Mouse (Mus musculus): Measurements from ENCODE around the gene Tubgcp6. TPM values are rescaled to one million over a fixed set of nuclear protein-coding genes. Genes with fewer than 3 reads are reported as not detected.

Tubgcp6 gene
- polyA plus RNA-seq (2015; fragmentation: Nextera tagmentation; extraction: Ambion mirVana): 16.6 and 16.9 TPM in 2 replicates

DNA sequence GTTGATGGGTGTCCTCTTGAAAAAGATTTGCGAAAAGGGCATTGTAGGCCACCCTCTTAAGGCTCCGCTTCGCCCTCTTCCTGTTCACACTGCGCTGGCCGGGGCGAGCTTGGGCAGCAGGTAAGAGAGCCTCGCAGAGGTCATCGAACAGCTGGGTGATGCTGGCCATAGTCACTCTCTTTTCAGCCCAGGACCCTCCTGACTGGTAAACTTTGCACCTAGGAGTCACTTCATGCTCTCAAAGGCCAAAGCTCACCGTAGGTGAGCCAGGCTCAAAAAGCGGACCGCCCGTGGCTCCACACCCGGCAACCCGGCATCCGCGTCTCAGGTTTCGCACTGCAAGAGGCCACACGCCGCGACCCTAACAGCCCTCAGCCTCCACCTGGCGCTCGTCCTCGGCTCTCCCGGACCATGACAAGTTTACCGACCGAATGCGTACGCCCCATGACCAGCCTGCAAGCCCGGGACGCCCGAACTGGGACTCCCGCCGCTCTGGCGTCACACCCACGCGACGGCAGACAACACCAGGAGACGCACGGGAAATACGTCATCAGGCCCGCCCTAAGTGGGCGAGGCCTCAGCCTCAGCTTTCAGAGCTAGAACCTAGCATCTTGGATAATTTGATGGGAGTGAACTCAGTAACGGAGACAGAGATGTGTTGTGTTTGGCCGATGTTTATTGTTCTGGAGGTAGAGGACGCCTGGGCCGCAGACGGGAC lies at the start of gene Tubgcp6:
Gene Tubgcp6, minus strand, starts transcription at position 464 of the 718 bp plus-strand sequence.
- Histone ChIP-seq H3K9ac (peak within 1 kb of the TSS; percentile 74), H3K4me2 (peak within 1 kb of the TSS; percentile 93), H3K27me3 (no peaks in the 10 kb centered on the region), H3K4me1 (replicated peaks) (peaks cover 50% of the 10 kb centered on the region), H3K27ac (replicated peaks) (peak within 1 kb of the TSS; percentile 92), H3K9me3 (no peaks in the 10 kb centered on the region), H3K36me3 (0 out of 2 replicates have a peak, but pooled peaks cover 3% of the 10 kb centered on the region), H3K4me3 (peak within 1 kb of the TSS; percentile 91)
- ATAC-seq (ENCODE audit: low FRiP score, low read depth): peak; percentile 80
- under 1% methylated on average over 47 of the region's 47 CpGs for WGBS

DNA sequence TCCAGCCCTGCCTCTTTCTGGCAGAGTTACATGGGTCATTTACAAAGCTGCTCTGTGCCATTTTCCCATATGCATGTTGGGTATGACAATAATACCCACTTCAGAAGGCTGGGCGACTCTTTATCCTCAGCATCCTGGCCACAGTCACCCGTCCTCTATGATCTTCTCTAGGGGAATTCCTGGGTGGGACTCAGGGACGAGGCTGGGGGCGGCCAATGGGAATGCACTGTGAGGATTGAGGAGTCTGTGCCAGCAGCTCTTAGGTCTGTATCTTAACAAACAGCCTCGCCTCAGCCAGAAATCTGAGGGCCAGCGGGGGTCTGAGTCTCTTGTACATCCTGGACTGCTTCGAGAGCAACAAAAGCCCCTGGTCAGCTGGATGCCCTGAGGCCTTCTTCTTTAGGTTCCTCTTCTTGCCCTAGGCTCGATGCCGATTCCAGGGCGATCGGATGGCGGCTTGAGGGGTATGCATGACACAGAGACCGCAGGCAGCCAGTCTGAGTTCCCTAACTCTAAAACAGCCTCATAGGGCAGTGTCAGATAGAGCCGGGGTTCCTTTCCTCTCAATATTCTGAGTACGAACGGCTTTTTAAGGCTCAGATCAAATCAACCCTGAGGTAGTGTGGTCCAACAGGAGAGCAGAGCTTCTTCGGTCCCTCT lies 49.5 kb upstream of the Tubgcp6 start:
- H3K9me3 ChIP-seq: no peaks in the 10 kb centered on the region
- peak overlapping the region; percentile 99 for H3K4me2 ChIP-seq
- peak overlapping the region; percentile 60 for H3K9ac ChIP-seq
- H3K36me3 ChIP-seq: peaks cover 14% of the 10 kb centered on the region
- peak overlapping the region; percentile 51 for H3K4me3 ChIP-seq
- H3K27ac ChIP-seq (replicated peaks): peak overlapping the region; percentile 80
- peaks cover 86% of the 10 kb centered on the region for H3K4me1 ChIP-seq (replicated peaks)
- WGBS: 24% methylated on average over 17 of the region's 17 CpGs
- no peaks in the 10 kb centered on the region for H3K27me3 ChIP-seq
- no peak for ATAC-seq (ENCODE audit: low FRiP score, low read depth)

DNA sequence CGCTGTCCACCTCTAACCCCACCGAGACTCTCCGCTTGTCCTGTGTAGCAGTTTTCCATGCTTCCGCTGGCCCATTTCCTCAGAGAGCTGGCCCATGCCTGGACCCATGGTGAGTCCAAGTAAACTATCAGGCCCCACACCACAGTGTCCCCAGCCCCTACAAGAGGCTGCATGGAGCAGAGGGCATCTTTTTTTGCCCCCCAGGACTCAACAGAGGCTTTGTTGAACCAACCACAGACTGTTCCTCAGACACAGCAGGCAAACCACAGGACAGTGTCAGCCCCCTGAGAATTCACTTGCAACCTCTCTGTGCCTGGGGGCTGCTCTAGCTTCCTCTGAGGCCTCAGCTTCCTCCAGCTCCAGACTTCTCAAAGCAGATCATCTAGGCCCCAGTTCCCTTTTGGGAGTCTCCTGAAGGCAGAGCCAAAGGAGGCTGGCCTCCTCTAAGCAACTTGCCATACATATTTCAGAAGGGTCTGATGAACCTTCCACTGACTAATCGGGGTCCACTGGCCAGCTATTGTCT lies 48.7 kb upstream of the Tubgcp6 start:
- H3K4me2 ChIP-seq: peak overlapping the region; percentile 99; the same call in 1 of the 2 replicates
- H3K4me3 ChIP-seq: no peak overlapping the region
- WGBS: 75% methylated on average over 5 of the region's 5 CpGs
- no peak for ATAC-seq (ENCODE audit: low FRiP score, low read depth)
- H3K9me3 ChIP-seq: no peaks in the 10 kb centered on the region
- peaks cover 22% of the 10 kb centered on the region for H3K36me3 ChIP-seq
- no peak overlapping the region for H3K27ac ChIP-seq (replicated peaks)
- no peaks in the 10 kb centered on the region for H3K27me3 ChIP-seq
- no peak overlapping the region for H3K9ac ChIP-seq
- peaks cover 78% of the 10 kb centered on the region for H3K4me1 ChIP-seq (replicated peaks)

DNA sequence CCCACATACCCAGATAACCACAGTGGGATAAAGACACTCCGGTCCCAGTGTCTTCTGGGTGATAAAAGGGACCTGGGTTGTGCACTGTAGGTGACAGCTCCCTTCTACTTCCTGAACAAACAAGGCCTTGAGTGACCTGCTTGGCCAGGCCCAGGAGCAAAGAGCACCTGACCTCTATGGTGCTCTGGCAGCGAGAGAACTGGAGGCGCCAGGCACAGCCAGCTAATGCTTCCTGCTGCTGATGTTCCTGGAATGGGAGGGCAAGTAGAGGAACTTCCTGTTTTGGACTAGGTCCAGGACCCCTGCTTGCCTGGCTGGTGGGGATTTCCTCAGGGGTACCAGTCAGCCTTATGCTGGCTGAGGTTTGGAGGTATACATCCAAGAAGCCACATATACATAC lies 47.2 kb upstream of the Tubgcp6 start:
- WGBS: 66% methylated on average over 3 of the region's 3 CpGs
- peak overlapping the region; percentile 58; the same call in 1 of the 2 replicates for H3K27ac ChIP-seq (replicated peaks)
- no peak overlapping the region for H3K4me2 ChIP-seq
- no peaks in the 10 kb centered on the region for H3K9me3 ChIP-seq
- ATAC-seq (ENCODE audit: low FRiP score, low read depth): no peak
- no peak overlapping the region for H3K4me3 ChIP-seq
- H3K36me3 ChIP-seq: peaks cover 37% of the 10 kb centered on the region
- H3K4me1 ChIP-seq (replicated peaks): peaks cover 63% of the 10 kb centered on the region
- H3K9ac ChIP-seq: no peak overlapping the region
- no peaks in the 10 kb centered on the region for H3K27me3 ChIP-seq

DNA sequence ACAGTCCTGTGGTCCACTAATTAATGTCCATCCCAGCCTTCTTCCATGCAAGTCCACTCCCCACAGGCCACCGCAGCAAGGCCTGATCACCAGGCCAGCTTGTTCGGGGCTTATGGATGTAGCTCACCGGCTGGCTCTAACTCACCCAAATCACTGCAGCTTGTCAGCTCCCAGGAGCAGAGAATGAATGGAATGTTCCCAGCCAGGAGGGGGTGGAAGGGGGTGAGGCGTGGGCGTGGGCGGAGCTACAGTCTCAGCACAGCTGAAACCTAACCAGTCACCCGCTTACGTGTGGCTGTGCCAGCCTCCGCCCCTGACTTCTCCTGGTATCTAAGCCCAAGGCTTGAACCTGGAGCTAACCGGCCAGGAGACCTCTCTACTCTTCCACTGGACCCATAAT lies 46.5 kb upstream of the Tubgcp6 start:
- Histone ChIP-seq H3K9ac (no peak overlapping the region), H3K27me3 (no peaks in the 10 kb centered on the region), H3K27ac (replicated peaks) (peak overlapping the region; percentile 59), H3K4me2 (peak overlapping the region; percentile 20), H3K4me3 (no peak overlapping the region), H3K9me3 (no peaks in the 10 kb centered on the region), H3K36me3 (peaks cover 43% of the 10 kb centered on the region), H3K4me1 (replicated peaks) (peaks cover 57% of the 10 kb centered on the region)
- WGBS: 6% methylated on average over 10 of the region's 10 CpGs
- peak; percentile 29; the same call in 1 of the 2 replicates for ATAC-seq (ENCODE audit: low FRiP score, low read depth)

DNA sequence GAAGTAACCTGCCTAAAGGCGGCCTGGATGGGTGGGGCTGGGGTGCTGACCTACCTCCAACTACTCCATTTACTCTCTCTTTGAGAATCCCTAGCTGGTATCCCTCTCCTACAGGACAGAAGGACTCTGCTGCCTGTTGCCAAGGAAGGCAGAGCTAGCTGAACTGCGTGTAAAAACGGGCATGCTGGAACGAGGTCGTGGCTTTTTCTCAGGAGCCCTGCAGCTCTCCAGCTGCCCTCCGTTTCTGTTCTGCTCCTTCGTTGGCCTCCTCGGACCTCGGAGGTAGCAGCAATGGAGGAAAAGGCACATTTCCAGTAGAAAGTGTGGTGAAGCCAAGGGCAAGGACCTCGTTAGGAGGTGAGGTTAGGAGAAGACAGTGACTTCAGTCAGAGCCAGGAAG lies 46.0 kb upstream of the Tubgcp6 start:
- no peak for ATAC-seq (ENCODE audit: low FRiP score, low read depth)
- 52% methylated on average over 10 of the region's 10 CpGs for WGBS
- Histone ChIP-seq H3K27ac (replicated peaks) (peak overlapping the region; percentile 59), H3K4me3 (no peak overlapping the region), H3K9me3 (no peaks in the 10 kb centered on the region), H3K4me1 (replicated peaks) (peaks cover 51% of the 10 kb centered on the region), H3K36me3 (peaks cover 48% of the 10 kb centered on the region), H3K9ac (no peak overlapping the region), H3K4me2 (peak overlapping the region; percentile 20), H3K27me3 (no peaks in the 10 kb centered on the region)

DNA sequence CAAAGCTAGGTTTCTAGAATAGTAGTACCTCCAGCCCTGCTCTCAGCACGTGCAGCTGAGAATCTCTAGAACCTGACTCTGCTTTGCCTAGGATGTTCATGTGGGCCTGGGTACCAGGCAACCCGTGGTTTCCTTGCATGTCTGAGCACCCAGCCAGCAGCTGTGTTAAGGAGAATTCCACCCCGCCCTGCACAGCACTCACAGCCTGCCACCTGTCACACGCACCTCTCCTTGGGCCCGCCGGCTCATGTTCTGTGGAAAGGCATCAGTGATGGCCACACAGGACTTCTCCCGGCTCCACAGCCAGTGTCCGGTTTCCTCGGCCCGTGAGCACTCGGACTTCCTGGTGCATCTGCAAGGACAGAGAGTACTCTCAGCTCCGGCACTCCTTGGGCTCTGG lies 42.6 kb upstream of the Tubgcp6 start:
- H3K4me2 ChIP-seq: no peak overlapping the region
- H3K9me3 ChIP-seq: no peaks in the 10 kb centered on the region
- ATAC-seq (ENCODE audit: low FRiP score, low read depth): no peak
- WGBS: 94% methylated on average over 12 of the region's 12 CpGs
- H3K27me3 ChIP-seq: no peaks in the 10 kb centered on the region
- peaks cover 83% of the 10 kb centered on the region for H3K36me3 ChIP-seq
- no peak overlapping the region for H3K9ac ChIP-seq
- H3K4me1 ChIP-seq (replicated peaks): peaks cover 19% of the 10 kb centered on the region
- H3K27ac ChIP-seq (replicated peaks): no peak overlapping the region
- no peak overlapping the region for H3K4me3 ChIP-seq

DNA sequence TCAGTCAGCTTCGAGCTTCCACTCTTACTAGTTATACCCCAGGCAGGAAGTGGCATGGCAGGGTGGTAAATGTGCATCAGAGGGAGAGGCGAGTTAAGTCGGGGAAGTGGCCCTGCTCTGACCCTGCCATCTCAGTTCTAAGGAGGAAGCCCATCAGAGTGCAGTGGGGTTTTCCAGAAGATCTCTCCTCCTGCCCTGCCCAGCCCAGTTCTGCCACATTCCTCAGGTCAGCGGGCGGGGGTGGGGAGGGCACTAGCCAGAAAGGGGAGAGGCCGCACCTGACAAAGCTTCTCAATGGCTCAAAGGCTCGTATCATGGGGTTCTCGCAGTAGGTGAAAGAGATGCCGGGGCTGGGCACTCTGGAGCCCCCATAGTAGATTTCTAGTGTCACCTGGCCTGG lies 38.5 kb upstream of the Tubgcp6 start:
- Histone ChIP-seq H3K9ac (no peak overlapping the region), H3K36me3 (peaks cover 100% of the 10 kb centered on the region), H3K27me3 (no peaks in the 10 kb centered on the region), H3K4me2 (no peak overlapping the region), H3K4me1 (replicated peaks) (no peaks in the 10 kb centered on the region), H3K9me3 (no peaks in the 10 kb centered on the region), H3K4me3 (no peak overlapping the region), H3K27ac (replicated peaks) (no peak overlapping the region)
- 94% methylated on average over 9 of the region's 9 CpGs for WGBS
- ATAC-seq (ENCODE audit: low FRiP score, low read depth): no peak

DNA sequence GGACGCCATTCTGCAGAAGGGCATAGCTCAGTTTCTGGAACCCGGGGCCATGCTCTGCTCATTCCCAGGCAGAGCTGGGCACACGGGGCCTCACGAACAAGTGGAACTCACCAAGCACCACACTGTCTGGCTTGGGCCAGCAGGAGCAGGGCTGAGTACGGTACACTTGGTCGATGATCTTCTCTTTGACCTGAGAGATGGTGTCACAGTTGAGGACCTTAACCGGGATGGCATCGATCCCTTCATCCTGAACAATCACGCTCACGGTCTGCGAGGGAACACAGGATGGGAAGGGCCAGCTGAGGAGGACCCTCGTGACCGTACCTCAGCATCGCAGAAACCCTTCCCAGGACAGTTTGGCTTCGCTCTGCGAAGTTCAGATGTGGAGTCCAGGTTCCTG lies 35.6 kb upstream of the Tubgcp6 start:
- no peaks in the 10 kb centered on the region for H3K4me1 ChIP-seq (replicated peaks)
- no peak for ATAC-seq (ENCODE audit: low FRiP score, low read depth)
- H3K27ac ChIP-seq (replicated peaks): no peak overlapping the region
- no peak overlapping the region for H3K4me3 ChIP-seq
- peaks cover 97% of the 10 kb centered on the region for H3K36me3 ChIP-seq
- 94% methylated on average over 16 of the region's 16 CpGs for WGBS
- H3K9ac ChIP-seq: no peak overlapping the region
- no peak overlapping the region for H3K4me2 ChIP-seq
- no peaks in the 10 kb centered on the region for H3K27me3 ChIP-seq
- H3K9me3 ChIP-seq: no peaks in the 10 kb centered on the region

DNA sequence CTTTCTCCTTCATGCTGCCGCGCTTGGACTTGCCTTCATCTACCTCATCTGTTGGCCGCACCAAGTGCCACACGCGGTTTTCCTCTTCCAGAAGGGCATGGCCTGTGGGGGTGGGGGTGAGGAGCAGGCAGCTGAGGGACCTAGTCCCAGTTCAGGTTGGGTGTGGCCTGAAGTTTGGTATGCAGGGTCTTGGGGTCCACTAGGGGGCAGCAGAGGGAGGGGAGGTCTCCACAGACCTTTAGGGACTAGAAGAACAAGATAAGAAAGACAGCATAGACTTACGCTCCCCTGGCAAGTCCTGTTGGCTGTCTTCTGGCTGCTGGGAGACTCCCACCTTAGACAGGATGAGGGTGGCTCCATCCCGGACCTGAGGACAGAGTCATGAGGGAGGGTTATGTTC lies 35.0 kb upstream of the Tubgcp6 start:
- no peak for ATAC-seq (ENCODE audit: low FRiP score, low read depth)
- 74% methylated on average over 7 of the region's 7 CpGs for WGBS
- H3K4me2 ChIP-seq: no peak overlapping the region
- H3K36me3 ChIP-seq: peaks cover 92% of the 10 kb centered on the region
- no peaks in the 10 kb centered on the region for H3K9me3 ChIP-seq
- no peak overlapping the region for H3K27ac ChIP-seq (replicated peaks)
- H3K4me3 ChIP-seq: no peak overlapping the region
- no peak overlapping the region for H3K9ac ChIP-seq
- no peaks in the 10 kb centered on the region for H3K4me1 ChIP-seq (replicated peaks)
- H3K27me3 ChIP-seq: no peaks in the 10 kb centered on the region

DNA sequence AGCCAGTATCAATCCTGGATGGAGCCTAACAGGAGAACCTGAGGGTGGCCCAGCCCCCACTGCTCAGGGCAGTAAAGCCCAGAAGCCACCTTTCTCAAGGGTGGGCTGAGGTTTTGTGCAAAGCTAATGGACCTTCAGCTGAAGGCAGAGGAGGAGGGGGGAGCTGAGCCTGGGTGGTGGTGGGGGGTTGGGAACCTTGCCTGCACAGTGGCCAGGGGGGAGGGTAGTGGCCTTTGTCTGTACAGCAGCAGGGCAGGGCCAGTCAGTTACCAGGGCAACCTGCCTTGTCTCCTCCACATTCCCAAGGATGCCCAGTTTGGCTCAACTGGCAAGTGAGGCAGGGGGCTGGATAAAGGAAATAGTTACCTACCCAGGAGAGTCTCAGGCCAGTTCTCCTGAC lies 29.4 kb upstream of the Tubgcp6 start:
- H3K27ac ChIP-seq (replicated peaks): peak overlapping the region; percentile 57
- ATAC-seq (ENCODE audit: low FRiP score, low read depth): no peak

DNA sequence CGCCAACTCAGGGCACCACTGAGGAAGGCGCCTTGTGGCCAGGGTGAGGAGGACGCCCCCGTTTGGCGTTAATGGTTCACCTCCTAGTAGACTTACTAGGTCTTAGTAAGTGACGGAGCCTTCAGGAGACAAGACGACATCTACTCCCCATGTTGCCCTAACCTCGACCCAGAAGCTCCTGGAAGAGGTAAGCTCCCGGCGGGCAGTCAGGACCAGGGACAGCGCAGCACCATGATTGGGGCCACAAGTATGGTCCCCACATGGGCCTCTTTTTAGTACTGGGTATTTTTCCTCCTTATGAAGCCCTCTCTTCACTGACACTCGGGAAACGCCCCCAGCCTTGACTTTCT lies 27.1 kb upstream of the Tubgcp6 start:
- peak overlapping the region; percentile 91 for H3K27ac ChIP-seq (replicated peaks)

More for the DNA sequence above, 29.4 kb upstream of the Tubgcp6 start:
- Histone ChIP-seq H3K4me2 (no peak overlapping the region), H3K4me1 (replicated peaks) (peaks cover 33% of the 10 kb centered on the region), H3K27me3 (no peaks in the 10 kb centered on the region), H3K36me3 (peaks cover 35% of the 10 kb centered on the region), H3K4me3 (no peak overlapping the region), H3K9ac (0 out of 2 replicates have a peak overlapping the region, but pooled peaks have one; percentile 7), H3K9me3 (no peaks in the 10 kb centered on the region)

More for the DNA sequence above, 27.1 kb upstream of the Tubgcp6 start:
- no peak for ATAC-seq (ENCODE audit: low FRiP score, low read depth)
- H3K4me2 ChIP-seq: peak overlapping the region; percentile 85
- H3K9me3 ChIP-seq: no peaks in the 10 kb centered on the region
- H3K9ac ChIP-seq: peak overlapping the region; percentile 82
- H3K4me3 ChIP-seq: peak overlapping the region; percentile 82
- H3K27me3 ChIP-seq: no peaks in the 10 kb centered on the region
- WGBS: 5% methylated on average over 13 of the region's 13 CpGs
- H3K36me3 ChIP-seq: peaks cover 12% of the 10 kb centered on the region
- peaks cover 49% of the 10 kb centered on the region for H3K4me1 ChIP-seq (replicated peaks)
